In the genomic region with DNA sequence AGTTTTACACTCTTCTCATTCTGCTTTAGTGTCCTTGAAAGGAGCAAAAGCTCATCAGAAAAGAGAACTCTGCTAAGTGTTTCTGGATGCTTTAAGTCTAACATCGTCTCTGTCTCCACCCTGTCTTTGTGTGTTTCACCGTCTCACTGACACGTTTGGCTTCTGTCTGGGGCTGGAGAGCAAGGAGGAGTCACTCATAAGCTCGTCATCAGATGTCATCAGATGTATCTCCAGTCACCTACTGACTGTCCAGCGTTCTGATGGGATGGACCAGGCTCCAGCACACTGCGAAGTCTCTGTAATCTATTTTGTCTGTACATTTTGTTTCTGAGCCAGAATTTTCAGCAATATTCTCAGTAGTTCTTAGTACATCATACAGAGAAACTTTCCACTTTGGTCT, we compare ENCODE assay signal across 19 mouse cellular contexts.
A peak's percentile ranks its signal among the peaks of the same experiment; 100 is the strongest.
DNase-seq lines count a peak whose midpoint lies in the region; ATAC-seq and TF ChIP-seq lines count a peak whose summit lies in the region.
"Had no signal": no experiment of that assay in that cellular context is flagged by ENCODE, and none has a peak within 500 bp of the region (broad histone marks: within the 10 kb centered on the region; RNA-seq: fewer than 3 reads in every experiment).

No protein-coding gene starts in this region.

- WGBS in heart, embryonic 11.5 days (ENCODE audit: insufficient replicate concordance) = 30% methylated on average over 6 of the region's 6 CpGs
- 26% methylated on average over 6 of the region's 6 CpGs for WGBS in heart, embryonic 15.5 days
- WGBS in liver, postnatal 0 days (ENCODE audit: insufficient replicate concordance) = 44% methylated on average over 6 of the region's 6 CpGs
- 56% methylated on average over 6 of the region's 6 CpGs for WGBS in liver, embryonic 11.5 days
- WGBS in midbrain, embryonic 16.5 days = 66% methylated on average over 6 of the region's 6 CpGs

- H3K4me2 ChIP-seq in heart, embryonic 11.5 days = peak overlapping the region; percentile 20
- peak overlapping the region; percentile 32; the same call in 1 of the 2 replicates for H3K4me2 ChIP-seq in heart, embryonic 15.5 days
- H3K4me2 ChIP-seq in liver, postnatal 0 days (ENCODE audit: low read depth, low read length) = no peak overlapping the region
- H3K4me2 ChIP-seq in liver, embryonic 11.5 days = no peak overlapping the region
- no peak overlapping the region for H3K4me2 ChIP-seq in midbrain, embryonic 16.5 days (ENCODE audit: low read length)
- H3K4me2 ChIP-seq: embryonic facial prominence, embryonic 12.5 days; forebrain, embryonic 15.5 days; hindbrain, embryonic 13.5 days; intestine, embryonic 15.5 days had no signal

- intact Hi-C loops in heart, postnatal 10 days (cut with DNase I) = no loop called here

- DNase-seq in heart, postnatal 4 days = no peak
- DNase-seq in heart, postnatal 10 days = no peak
- DNase-seq in liver, postnatal 0 days = peak; percentile 4
- no peak for DNase-seq in liver, embryonic 11.5 days (ENCODE audit: low spot score)
- DNase-seq: adrenal gland, postnatal 10 days; cerebellum, adult 11 months; cerebellum, adult 8-10 months; cerebellum, postnatal 14 days; gastrocnemius, postnatal 10 days; kidney, adult 2 months had no signal

- H3K27me3 ChIP-seq in heart, embryonic 11.5 days (ENCODE audit: control insufficient read depth, insufficient read depth, low read length) = no peaks in the 10 kb centered on the region
- no peaks in the 10 kb centered on the region for H3K27me3 ChIP-seq in heart, embryonic 15.5 days
- no peaks in the 10 kb centered on the region for H3K27me3 ChIP-seq in liver, postnatal 0 days (ENCODE audit: insufficient read depth, low read length)
- no peaks in the 10 kb centered on the region for H3K27me3 ChIP-seq in liver, embryonic 11.5 days (replicated peaks; ENCODE audit: control insufficient read depth, insufficient read depth, low read length)
- H3K27me3 ChIP-seq in midbrain, embryonic 16.5 days (ENCODE audit: control insufficient read depth, insufficient read depth, low read depth, low read length) = no peaks in the 10 kb centered on the region
- H3K27me3 ChIP-seq: forebrain, embryonic 15.5 days; hindbrain, embryonic 13.5 days; intestine, embryonic 15.5 days had no signal

- ATAC-seq in heart, embryonic 11.5 days (replicated peaks; ENCODE audit: insufficient number of reproducible peaks, low FRiP score, low TSS enrichment) = no peak
- ATAC-seq in heart, embryonic 15.5 days (replicated peaks; ENCODE audit: insufficient number of reproducible peaks, insufficient read depth, low FRiP score, low read depth) = no peak
- ATAC-seq in liver, postnatal 0 days = no peak
- no peak for ATAC-seq in liver, embryonic 11.5 days (replicated peaks; ENCODE audit: low FRiP score)
- 0 out of 2 replicates have a peak, but pooled peaks have one; percentile 1 for ATAC-seq in granulocyte monocyte progenitor cell, adult 5-6 weeks (replicated peaks; ENCODE audit: poor library complexity, severe bottlenecking)
- no peak for ATAC-seq in midbrain, embryonic 16.5 days
- ATAC-seq: forebrain, embryonic 15.5 days; hindbrain, postnatal 0 days; intestine, embryonic 15.5 days had no signal

- TF ChIP-seq EP300 in liver, postnatal 0 days (IDR thresholded peaks at IDR 0.05; ENCODE audit: low read depth) = no peak

- no peaks in the 10 kb centered on the region for H3K4me1 ChIP-seq in heart, embryonic 11.5 days (ENCODE audit: control insufficient read depth, insufficient read depth, low read length)
- H3K4me1 ChIP-seq in heart, embryonic 15.5 days (replicated peaks) = peaks cover 20% of the 10 kb centered on the region
- H3K4me1 ChIP-seq in liver, postnatal 0 days (ENCODE audit: insufficient read depth) = no peaks in the 10 kb centered on the region
- H3K4me1 ChIP-seq in liver, embryonic 11.5 days (replicated peaks; ENCODE audit: control insufficient read depth, insufficient read depth, low read length) = no peaks in the 10 kb centered on the region
- no peaks in the 10 kb centered on the region for H3K4me1 ChIP-seq in midbrain, embryonic 16.5 days (ENCODE audit: control insufficient read depth, insufficient read depth, low read length)
- H3K4me1 ChIP-seq: forebrain, embryonic 15.5 days; hindbrain, embryonic 13.5 days; intestine, embryonic 15.5 days had no signal

- H3K9me3 ChIP-seq in heart, embryonic 11.5 days (replicated peaks; ENCODE audit: control insufficient read depth, low read length) = no peaks in the 10 kb centered on the region
- H3K9me3 ChIP-seq in heart, embryonic 15.5 days (replicated peaks) = no peaks in the 10 kb centered on the region
- no peaks in the 10 kb centered on the region for H3K9me3 ChIP-seq in liver, postnatal 0 days (ENCODE audit: low read length)
- H3K9me3 ChIP-seq in liver, embryonic 11.5 days (ENCODE audit: control insufficient read depth, low read length) = no peaks in the 10 kb centered on the region
- H3K9me3 ChIP-seq in midbrain, embryonic 16.5 days (replicated peaks; ENCODE audit: control insufficient read depth, low read length, poor library complexity, severe bottlenecking) = no peaks in the 10 kb centered on the region
- H3K9me3 ChIP-seq: embryonic facial prominence, embryonic 12.5 days; forebrain, embryonic 15.5 days; hindbrain, embryonic 13.5 days; intestine, embryonic 15.5 days had no signal

- no peak for TF ChIP-seq CTCF in liver, postnatal 0 days (IDR thresholded peaks at IDR 0.05; ENCODE audit: low read depth)

- no peak overlapping the region for H3K9ac ChIP-seq in heart, embryonic 11.5 days (ENCODE audit: low read depth, low read length)
- H3K9ac ChIP-seq in heart, embryonic 15.5 days = no peak overlapping the region
- no peak overlapping the region for H3K9ac ChIP-seq in liver, postnatal 0 days (replicated peaks)
- no peak overlapping the region for H3K9ac ChIP-seq in liver, embryonic 11.5 days (ENCODE audit: low read depth, low read length)
- no peak overlapping the region for H3K9ac ChIP-seq in midbrain, embryonic 16.5 days (ENCODE audit: low read depth, low read length)
- H3K9ac ChIP-seq: embryonic facial prominence, embryonic 12.5 days; forebrain, embryonic 15.5 days; hindbrain, embryonic 13.5 days; intestine, embryonic 15.5 days had no signal

- no peaks in the 10 kb centered on the region for H3K36me3 ChIP-seq in heart, embryonic 11.5 days (ENCODE audit: control insufficient read depth, insufficient read depth, low read length)
- H3K36me3 ChIP-seq in heart, embryonic 15.5 days = no peaks in the 10 kb centered on the region
- H3K36me3 ChIP-seq in liver, postnatal 0 days (replicated peaks; ENCODE audit: insufficient read depth, low read length) = no peaks in the 10 kb centered on the region
- H3K36me3 ChIP-seq in liver, embryonic 11.5 days (ENCODE audit: control insufficient read depth, insufficient read depth, low read length) = no peaks in the 10 kb centered on the region
- H3K36me3 ChIP-seq in midbrain, embryonic 16.5 days (ENCODE audit: control insufficient read depth, insufficient read depth, low read length) = no peaks in the 10 kb centered on the region
- H3K36me3 ChIP-seq: embryonic facial prominence, embryonic 12.5 days; forebrain, embryonic 15.5 days; hindbrain, embryonic 13.5 days; intestine, embryonic 15.5 days had no signal

- H3K4me3 ChIP-seq in heart, embryonic 11.5 days (ENCODE audit: low read depth, low read length) = no peak overlapping the region
- H3K4me3 ChIP-seq in heart, embryonic 15.5 days = no peak overlapping the region
- no peak overlapping the region for H3K4me3 ChIP-seq in liver, postnatal 0 days (ENCODE audit: low read depth, low read length)
- no peak overlapping the region for H3K4me3 ChIP-seq in liver, embryonic 11.5 days (ENCODE audit: low read depth, low read length)
- no peak overlapping the region for H3K4me3 ChIP-seq in midbrain, embryonic 16.5 days (ENCODE audit: low read depth, low read length)
- H3K4me3 ChIP-seq: embryonic facial prominence, embryonic 12.5 days; forebrain, embryonic 15.5 days; hindbrain, embryonic 13.5 days; intestine, embryonic 15.5 days had no signal

- H3K27ac ChIP-seq in heart, embryonic 11.5 days (ENCODE audit: low read depth, low read length) = no peak overlapping the region
- no peak overlapping the region for H3K27ac ChIP-seq in heart, embryonic 15.5 days
- H3K27ac ChIP-seq in liver, postnatal 0 days (ENCODE audit: low read depth) = no peak overlapping the region
- no peak overlapping the region for H3K27ac ChIP-seq in liver, embryonic 11.5 days (ENCODE audit: low read depth, low read length)
- no peak overlapping the region for H3K27ac ChIP-seq in midbrain, embryonic 16.5 days (ENCODE audit: low read length)
- H3K27ac ChIP-seq: embryonic facial prominence, embryonic 12.5 days; forebrain, embryonic 15.5 days; hindbrain, embryonic 13.5 days; hindbrain, postnatal 0 days; intestine, embryonic 15.5 days had no signal

Comparison
In these comparisons a context has a peak if more than half of its experiments do, and no peak if none do; other contexts are left out.
1. H3K4me2 ChIP-seq: peak in heart, embryonic 11.5 days (single experiment) and heart, embryonic 15.5 days (single experiment); none in liver, postnatal 0 days (single experiment), liver, embryonic 11.5 days (single experiment) and midbrain, embryonic 16.5 days (single experiment).